Mouse (Mus musculus): Measurements from ENCODE around the gene Pcsk5.

DNA sequence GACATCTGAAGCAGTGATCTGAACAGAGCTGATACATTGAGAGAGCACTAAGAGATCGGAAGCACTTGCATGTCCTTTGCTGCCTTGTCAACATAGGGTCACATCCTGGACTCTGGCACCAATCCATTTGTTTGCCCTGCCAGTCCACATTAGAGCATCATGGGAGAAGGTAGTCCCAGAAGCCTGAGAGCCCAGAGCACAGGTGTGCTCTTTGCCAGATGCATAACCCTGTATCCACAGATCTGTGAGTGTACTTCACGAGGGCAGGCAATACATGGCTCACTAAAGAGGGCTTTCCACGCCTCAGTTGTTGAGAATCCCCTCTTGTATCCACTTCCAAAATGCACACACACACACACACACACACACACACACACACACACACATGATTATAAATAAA is 346.1 kb downstream of the Pcsk5 start:
- TF ChIP-seq POLR2A (IDR thresholded peaks at IDR 0.05; ENCODE audit: insufficient read length, low read depth) (no peak), POLR2AphosphoS2 (IDR thresholded peaks at IDR 0.05; ENCODE audit: insufficient read length, low read depth) (no peak), MYOD1 (IDR thresholded peaks at IDR 0.05; ENCODE audit: control insufficient read depth in 1 of 3, insufficient read length in 2 of 3, low read depth in 2 of 3) (no peak), TCF12 (IDR thresholded peaks at IDR 0.05; ENCODE audit: insufficient read depth, poor library complexity, severe bottlenecking) (no peak), SRF (IDR thresholded peaks at IDR 0.05; ENCODE audit: control insufficient read depth, insufficient read length, low read depth) (no peak), CEBPB (IDR thresholded peaks at IDR 0.05; ENCODE audit: insufficient read depth, poor library complexity, severe bottlenecking) (no peak), MAX (IDR thresholded peaks at IDR 0.05; ENCODE audit: low read depth) (no peak)

All from myocyte (in vitro differentiated cells).